21 mouse cellular contexts compared by ENCODE assay signal in the genomic region with DNA sequence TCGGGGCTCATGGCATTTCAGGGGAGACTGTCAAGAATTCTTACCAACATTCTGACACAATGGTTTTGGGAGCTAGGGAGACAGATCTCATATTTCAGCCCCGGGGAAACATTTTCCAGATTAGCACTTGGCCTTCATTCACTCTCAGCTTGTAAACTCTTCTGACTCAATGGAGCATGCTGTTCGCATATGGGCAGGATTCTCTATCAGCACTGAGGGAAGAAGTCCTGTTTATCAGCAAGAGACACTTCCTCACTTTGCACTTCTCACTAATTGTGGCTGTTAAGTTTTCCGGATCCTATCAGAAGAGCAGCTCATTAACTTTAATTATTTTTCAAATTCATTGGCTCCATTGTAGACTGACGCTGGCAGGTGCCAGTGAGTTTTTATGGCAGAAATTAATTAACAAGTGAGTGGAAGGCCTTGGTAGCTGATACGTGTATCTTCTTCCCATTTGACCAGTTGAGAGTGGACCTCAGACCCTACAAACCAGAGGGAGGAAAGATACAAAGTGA. TPM values are rescaled to one million over a fixed set of nuclear protein-coding genes. Genes with fewer than 3 reads are reported as not detected.
A peak's percentile ranks its signal among the peaks of the same experiment; 100 is the strongest.
DNase-seq lines count a peak whose midpoint lies in the region; TF ChIP-seq lines count a peak whose summit lies in the region.
"Had no signal": no experiment of that assay in that cellular context is flagged by ENCODE, and none has a peak within 500 bp of the region (broad histone marks: within the 10 kb centered on the region; RNA-seq: fewer than 3 reads in every experiment).

No protein-coding gene starts in this region.

- intact Hi-C loops in heart, postnatal 10 days (cut with DNase I) = no loop called here

- no peak for TF ChIP-seq POLR2A in brain, embryonic 14.5 days (IDR thresholded peaks at IDR 0.05; ENCODE audit: borderline replicate concordance, extremely low read depth, insufficient read depth, insufficient read length, poor library complexity, severe bottlenecking)

- peak; percentile 71 for DNase-seq in heart, adult 11 months
- no peak for DNase-seq in heart, postnatal 10 days
- DNase-seq in retina, postnatal 1 day = peak; percentile 71
- DNase-seq in retina, embryonic 14.5 days (ENCODE audit: low spot score) = no peak
- DNase-seq in brain, embryonic 14.5 days (ENCODE audit: low read depth) = peak; percentile 36
- no peak for DNase-seq in right cerebral cortex, postnatal 10 days (ENCODE audit: low spot score in 2 of 2)
- no peak for DNase-seq in thymus, postnatal 0 days (ENCODE audit: low spot score)
- DNase-seq: adrenal gland, postnatal 10 days; adrenal gland, postnatal 36 days; B cell, adult 2 months; cerebellum, adult 11-12 months; cerebellum, adult 8-10 months; cerebellum, postnatal 25 days; forebrain, postnatal 0 days; gastrocnemius, adult 2 months; gastrocnemius, postnatal 14 days; heart, adult 18-20 months; heart, postnatal 14 days; heart, postnatal 4 days had no signal

- no peak for TF ChIP-seq CTCF in brain, embryonic 14.5 days (IDR thresholded peaks at IDR 0.05; ENCODE audit: borderline replicate concordance, extremely low read depth, insufficient read depth, insufficient read length)

RNA-seq across cellular contexts. Expression of a gene that starts 16.1 kb away (rescaled TPM):
- 10 to 100 TPM; 84.5 to 86.7 TPM for total RNA-seq in heart, postnatal 10 days (2021)
- 79.5 and 96.4 TPM in 2 replicates for polyA plus RNA-seq in brain, embryonic 14.5 days (2012; rRNA removed)
- 119 and 121 TPM in 2 replicates for polyA plus RNA-seq in thymus, postnatal 0 days (2015; fragmentation: Nextera tagmentation; extraction: Ambion mirVana)

RNA-seq across cellular contexts. Expression of a gene that starts 16.6 kb away (rescaled TPM):
- under 1 TPM in 1 of 2 experiments, not detected in 1; 0.32 TPM for total RNA-seq in heart, postnatal 10 days (2021)
- 0.63 and 1.0 TPM in 2 replicates for polyA plus RNA-seq in brain, embryonic 14.5 days (2012; rRNA removed)
- 3.0 and 3.6 TPM in 2 replicates for polyA plus RNA-seq in thymus, postnatal 0 days (2015; fragmentation: Nextera tagmentation; extraction: Ambion mirVana)
- total RNA-seq: common myeloid progenitor, adult 5-6 weeks; forebrain, postnatal 0 days; gastrocnemius, adult 2 months; gastrocnemius, postnatal 4 days; heart, adult 18-20 months; heart, postnatal 14 days had no signal

Comparison
In these comparisons a context has a peak if more than half of its experiments do, and no peak if none do; other contexts are left out.
1. DNase-seq: peak in heart, adult 11 months (single experiment), retina, postnatal 1 day (single experiment) and brain, embryonic 14.5 days (single experiment); none in heart, postnatal 10 days (0 of 2), retina, embryonic 14.5 days (single experiment), right cerebral cortex, postnatal 10 days (0 of 2) and thymus, postnatal 0 days (single experiment).